Mouse (Mus musculus): Measurements from ENCODE around the gene Tgfbr3.

Gene Tgfbr3

GRCm38 (mm10) chr5:107150555-107151312 is 138.7 kb downstream of the Tgfbr3 start:
- no peak for DNase-seq (ENCODE audit: low read depth, low spot score)

DNA sequence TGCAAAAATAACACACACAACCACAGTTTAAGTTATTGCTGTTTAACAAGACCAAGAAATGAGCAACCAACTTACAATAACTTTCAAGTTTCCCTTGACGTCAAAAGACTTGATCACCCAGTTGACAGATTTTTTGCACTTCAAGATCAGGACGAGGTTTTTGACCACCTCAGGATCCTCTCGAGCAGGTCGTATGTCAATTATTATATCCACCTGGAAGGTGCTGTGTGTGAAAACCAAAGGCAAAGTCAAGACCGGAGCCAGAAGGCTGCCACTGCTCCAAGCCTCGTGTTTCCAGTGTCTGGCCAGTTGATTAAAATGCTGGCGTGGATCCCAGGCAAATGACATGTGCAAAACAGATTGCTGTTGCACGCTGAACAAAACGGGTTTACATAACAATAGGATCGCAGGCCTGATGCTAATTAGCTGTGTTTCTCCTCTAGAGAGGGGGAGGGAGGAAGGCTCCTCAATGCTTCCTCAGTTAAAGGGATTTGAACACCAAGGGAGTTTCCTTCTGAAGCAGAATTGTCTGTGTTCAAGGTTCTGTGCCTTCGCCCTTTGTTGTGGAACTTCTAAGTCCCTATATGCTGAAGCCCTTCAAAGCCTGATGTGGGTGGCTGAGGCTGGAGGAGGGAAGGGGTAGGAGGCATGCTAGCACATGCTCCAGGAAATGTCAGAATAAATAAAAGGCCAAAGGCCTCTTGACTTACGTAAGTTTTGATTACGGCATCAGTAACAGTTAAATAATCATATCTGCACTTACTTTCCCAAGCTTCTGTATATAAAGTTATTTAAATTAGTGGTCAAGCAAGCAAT is 141.3 kb downstream of the Tgfbr3 start:
- DNase-seq (ENCODE audit: low read depth, low spot score) = no peak

DNA sequence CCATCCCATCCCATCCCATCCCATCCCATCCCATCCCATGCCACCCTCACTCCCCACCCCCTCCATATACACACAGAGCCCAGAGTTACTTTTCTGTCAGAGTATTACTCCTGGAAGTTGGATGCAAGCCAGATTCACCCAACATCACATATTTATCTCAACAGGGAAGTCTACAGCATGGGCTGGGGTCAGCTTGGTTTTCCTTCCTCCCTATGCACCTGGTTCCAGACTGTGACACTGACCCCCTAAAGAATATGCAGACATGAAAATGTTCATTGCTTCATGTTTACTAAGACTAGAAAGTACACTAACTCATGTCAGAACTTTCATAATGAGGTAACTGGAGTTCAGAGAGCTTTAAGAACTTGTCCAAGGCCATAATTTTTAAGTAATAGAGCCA is 142.0 kb downstream of the Tgfbr3 start:
- DNase-seq (ENCODE audit: low read depth, low spot score) = no peak

- DNase-seq (ENCODE audit: low read depth, low spot score) = no peak
These were observed 143.3 kb downstream of the Tgfbr3 start for GRCm38 (mm10) chr5:107146111-107146616.

DNA sequence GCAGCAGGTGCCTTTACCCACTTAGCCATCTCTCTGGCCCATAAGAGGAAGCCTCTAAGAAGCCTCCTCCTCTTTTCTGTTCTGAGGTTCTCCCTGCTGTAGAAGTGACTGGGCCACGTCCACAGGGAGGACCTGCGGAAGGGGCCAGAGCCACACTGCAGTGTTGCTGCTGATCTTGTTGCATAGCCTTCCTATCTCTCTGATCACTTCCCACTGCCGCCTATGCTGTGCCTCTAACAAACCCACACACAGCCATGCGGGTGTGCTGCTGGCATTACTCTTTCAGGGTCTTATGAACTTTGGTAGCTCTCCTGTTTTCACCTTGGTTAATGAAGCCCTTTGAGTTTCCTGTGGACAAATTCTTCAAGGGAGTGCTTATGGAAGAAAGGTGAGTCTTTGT is 144.3 kb downstream of the Tgfbr3 start:
- no peak for DNase-seq (ENCODE audit: low read depth, low spot score)

DNA sequence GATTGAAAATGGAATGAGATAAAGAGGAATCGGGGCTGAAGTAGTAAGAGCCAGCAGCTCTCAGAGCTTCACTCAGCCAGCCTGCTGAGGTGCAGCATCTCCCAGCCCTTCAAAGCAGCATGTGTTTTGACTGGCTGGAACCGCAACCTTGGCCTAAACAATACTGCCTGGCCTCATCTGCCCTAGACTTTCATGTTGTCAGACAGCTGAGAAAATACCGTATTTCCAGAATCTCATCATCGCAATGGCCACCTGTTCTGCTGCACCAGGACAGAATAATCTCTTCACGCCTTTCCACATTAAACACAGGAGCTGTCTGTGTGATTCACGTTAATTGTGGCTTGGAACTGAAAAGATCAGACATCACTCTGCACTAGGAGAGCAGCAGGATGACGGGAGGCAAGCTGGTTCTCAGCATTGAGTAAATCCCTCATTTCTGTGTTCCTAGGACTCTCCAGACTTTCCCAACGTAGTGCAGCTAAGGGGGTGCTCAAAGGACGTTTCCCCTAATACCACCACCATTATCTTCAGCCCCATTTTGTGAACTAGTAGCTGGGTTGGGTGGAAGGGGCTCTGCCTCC is 145.1 kb downstream of the Tgfbr3 start:
- DNase-seq (ENCODE audit: low read depth, low spot score) = no peak

DNA sequence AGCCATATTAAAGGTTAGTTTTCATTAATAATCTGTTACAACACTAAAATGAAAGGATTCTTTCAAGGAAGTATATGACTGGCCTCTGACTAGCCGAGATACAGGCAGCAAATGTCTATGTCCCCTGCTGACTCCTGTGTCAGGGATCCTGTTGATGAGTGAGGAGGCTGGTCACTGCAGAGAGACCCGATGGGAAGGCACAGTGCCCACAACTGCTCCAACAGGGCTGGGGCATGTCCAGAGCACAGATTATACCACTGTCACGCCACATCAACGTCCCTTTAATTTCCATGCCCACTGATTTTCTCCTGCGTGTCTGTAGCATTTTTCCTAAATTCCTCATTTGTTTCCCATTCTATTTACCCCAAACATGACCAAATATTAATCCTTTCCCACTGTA is 146.0 kb downstream of the Tgfbr3 start:
- DNase-seq (ENCODE audit: low read depth, low spot score) = no peak

DNA sequence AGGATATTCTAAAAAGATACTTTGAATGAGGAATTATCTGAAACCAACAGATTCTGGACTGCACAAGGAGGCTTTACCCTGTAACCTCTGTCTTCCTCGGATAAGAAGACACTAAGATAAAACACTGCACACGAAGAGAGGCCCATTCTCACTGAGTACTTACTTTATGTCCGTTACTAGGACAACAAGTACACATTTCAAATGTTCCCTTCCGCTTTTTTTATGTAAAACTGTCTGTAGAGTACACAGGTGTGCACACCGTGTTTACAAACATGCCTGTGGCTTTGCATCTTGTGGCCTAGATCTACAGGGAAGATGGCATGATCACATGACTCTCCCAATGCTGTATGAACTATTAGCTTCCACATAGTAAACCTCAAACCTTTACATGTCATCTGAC is 146.6 kb downstream of the Tgfbr3 start:
- no peak for DNase-seq (ENCODE audit: low read depth, low spot score)

GRCm38 (mm10) chr5:107141375-107141774 is 148.1 kb downstream of the Tgfbr3 start:
- no peak for DNase-seq (ENCODE audit: low read depth, low spot score)

- DNase-seq (ENCODE audit: low read depth, low spot score) = no peak
These were observed 149.4 kb downstream of the Tgfbr3 start for GRCm38 (mm10) chr5:107139800-107140651.

DNA sequence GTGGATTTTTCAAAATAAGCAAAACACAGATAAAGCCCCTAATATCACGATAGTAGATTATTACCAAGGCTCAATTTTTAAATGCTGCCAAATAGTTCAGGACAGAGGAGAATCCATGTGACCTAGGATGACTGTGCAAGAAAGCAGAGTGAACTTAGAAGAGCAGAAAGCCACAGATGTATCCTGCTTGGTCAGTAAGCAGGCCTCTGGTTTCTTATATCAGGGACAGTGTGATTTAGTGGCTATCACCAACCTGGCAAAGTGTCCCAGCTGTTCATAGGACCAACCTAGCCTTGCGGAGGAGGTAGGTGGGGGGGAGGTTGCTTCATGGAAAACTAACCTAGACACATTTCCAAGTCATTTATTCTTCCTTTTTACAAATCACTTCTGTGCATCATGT is 156.1 kb downstream of the Tgfbr3 start:
- no peak for DNase-seq (ENCODE audit: low read depth, low spot score)

- DNase-seq (ENCODE audit: low read depth, low spot score) = no peak
These were observed 157.2 kb downstream of the Tgfbr3 start for GRCm38 (mm10) chr5:107132231-107132630.

DNA sequence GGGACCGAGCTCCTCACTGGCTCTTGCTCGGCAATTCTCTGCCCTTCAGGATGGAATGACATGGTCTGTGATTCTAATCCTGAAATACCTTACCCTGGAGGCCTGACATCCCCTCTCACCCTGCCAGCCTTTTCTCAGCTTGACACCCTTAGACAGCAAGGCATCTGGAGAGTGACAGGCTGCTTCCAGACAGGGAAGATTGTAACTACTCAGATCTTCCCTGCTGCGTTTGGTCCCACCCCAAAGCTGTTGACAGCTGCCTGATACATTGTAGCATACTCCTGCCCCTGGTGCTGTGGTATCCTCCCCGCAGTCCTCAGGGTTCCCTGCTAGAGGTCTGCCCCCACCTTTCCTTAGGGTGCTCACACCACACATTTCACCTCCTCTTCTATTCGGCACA is 160.1 kb downstream of the Tgfbr3 start:
- no peak for DNase-seq (ENCODE audit: low read depth, low spot score)

- no peak for DNase-seq (ENCODE audit: low read depth, low spot score)
These were observed 162.9 kb downstream of the Tgfbr3 start for GRCm38 (mm10) chr5:107126561-107126960.

GRCm38 (mm10) chr5:107125131-107125530 is 164.3 kb downstream of the Tgfbr3 start:
- no peak for DNase-seq (ENCODE audit: low read depth, low spot score)

GRCm38 (mm10) chr5:107124531-107124930 is 164.9 kb downstream of the Tgfbr3 start:
- DNase-seq (ENCODE audit: low read depth, low spot score) = no peak

- no peak for DNase-seq (ENCODE audit: low read depth, low spot score)
These were observed 166.8 kb downstream of the Tgfbr3 start for GRCm38 (mm10) chr5:107122622-107123021.

DNA sequence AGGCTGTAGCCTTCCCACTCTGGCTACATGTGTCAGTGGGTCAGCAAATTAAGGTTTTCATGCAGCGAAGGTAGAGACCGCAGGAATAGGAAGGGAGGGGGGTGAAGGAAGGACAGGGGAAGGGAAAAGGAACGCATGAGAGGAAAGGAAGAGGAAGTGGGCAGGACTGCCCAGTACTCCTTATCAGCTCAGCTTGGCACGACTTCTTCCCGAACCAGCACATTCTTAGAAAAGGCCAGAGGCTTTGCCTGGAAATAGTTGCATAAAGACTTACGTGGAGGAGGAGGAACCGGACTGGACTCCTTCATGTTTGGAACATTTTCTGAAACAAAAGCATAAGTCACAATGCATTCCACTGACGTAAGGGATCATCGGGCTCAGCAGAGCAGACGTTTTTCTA is 168.3 kb downstream of the Tgfbr3 start:
- DNase-seq (ENCODE audit: low read depth, low spot score) = no peak

GRCm38 (mm10) chr5:107120624-107121023 is 168.8 kb downstream of the Tgfbr3 start:
- no peak for DNase-seq (ENCODE audit: low read depth, low spot score)

GRCm38 (mm10) chr5:107119896-107120295 is 169.5 kb downstream of the Tgfbr3 start:
- DNase-seq (ENCODE audit: low read depth, low spot score) = no peak

DNA sequence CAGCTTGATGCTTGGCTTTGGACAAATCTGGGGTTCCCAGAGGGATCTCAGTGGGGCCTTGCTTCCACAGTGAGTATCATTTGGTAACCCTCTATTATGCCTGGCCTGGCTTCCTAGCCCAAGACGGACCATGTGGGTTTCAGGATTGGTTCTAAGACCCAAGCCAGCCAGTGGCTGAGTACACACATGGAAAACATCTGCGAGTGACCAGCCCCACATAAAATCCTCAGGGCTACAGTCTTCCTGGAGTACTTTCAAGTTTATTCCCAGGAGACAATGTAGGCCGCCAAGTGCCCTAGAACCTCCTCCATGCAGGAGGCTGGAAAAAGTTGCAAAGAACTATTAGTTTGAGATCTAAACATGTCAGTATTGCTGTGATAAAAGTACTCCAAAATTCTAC is 172.6 kb downstream of the Tgfbr3 start:
- no peak for DNase-seq (ENCODE audit: low read depth, low spot score)
